Mouse (Mus musculus) stomach, embryonic 14.5 days (tissue): ENCODE data around the gene Grin2c. TPM values are rescaled to one million over a fixed set of nuclear protein-coding genes. Genes with fewer than 3 reads are reported as not detected.
A peak's percentile ranks its signal among the peaks of the same experiment; 100 is the strongest.

ENCODE experiments used
- ATAC-seq: fragments of 200-750 bp; cut with Nextera tagmentation; 2 replicates; pipeline ENCODE4 v1.8.0; 2017; ENCODE audit warnings: low read depth, moderate TSS enrichment; ENCODE audit not compliant: insufficient number of reproducible peaks, insufficient read depth, low FRiP score
- H3K27ac ChIP-seq: fragments of 300-500 bp; sonication (generic); 2 replicates; pipeline ENCODE4 v1.5.1; 2014; ENCODE audit warnings: mild to moderate bottlenecking, low read length, moderate library complexity, mixed read lengths
- H3K27me3 ChIP-seq: fragments of 300-500 bp; sonication (generic); 2 replicates; pipeline ENCODE4 v1.6.1; 2014; ENCODE audit warnings: low read length, control low read depth, mixed read lengths; ENCODE audit not compliant: control insufficient read depth, insufficient read depth
- H3K36me3 ChIP-seq: fragments of 300-500 bp; sonication (generic); 2 replicates; pipeline ENCODE4 v1.6.1; 2014; ENCODE audit warnings: mild to moderate bottlenecking, control low read depth, low read length, moderate library complexity, mixed read lengths; ENCODE audit not compliant: control insufficient read depth, insufficient read depth
- H3K4me1 ChIP-seq: fragments of 300-500 bp; sonication (generic); 2 replicates; pipeline ENCODE4 v1.6.1; 2014; ENCODE audit warnings: low read length, control low read depth, mixed read lengths; ENCODE audit not compliant: control insufficient read depth, insufficient read depth
- H3K4me2 ChIP-seq: fragments of 300-500 bp; sonication (generic); replicated peaks from 2 replicates; pipeline ENCODE4 v1.6.1; 2014; ENCODE audit warnings: low read depth, low read length, control low read depth
- H3K4me3 ChIP-seq: fragments of 300-500 bp; sonication (generic); 2 replicates; pipeline ENCODE4 v1.5.1; 2014; ENCODE audit warnings: low read depth, low read length, control low read depth
- H3K9ac ChIP-seq: fragments of 300-500 bp; sonication (generic); replicated peaks from 2 replicates; pipeline ENCODE4 v1.6.1; 2014; ENCODE audit warnings: low read depth, mild to moderate bottlenecking, control low read depth, low read length, moderate library complexity, mixed read lengths
- H3K9me3 ChIP-seq: fragments of 300-500 bp; sonication (generic); 2 replicates; pipeline ENCODE4 v1.6.1; 2016; ENCODE audit warnings: low read depth, low read length, control low read depth; ENCODE audit not compliant: control insufficient read depth
- WGBS: fragments of 180-500 bp; shearing (Covaris S2); extraction: QIAGEN DNeasy Blood & Tissue Kit; methylation state at CpG from one replicate; pipeline ENCODE4 v1.1.7; 2014; 5-methylcytosine and 5-hydroxymethylcytosine counted together
- polyA plus RNA-seq: library from polyadenylated mRNA; unstranded; fragments of >200 nt; fragmentation: Nextera tagmentation; extraction: Ambion mirVana; gene quantifications from 2 replicates; pipeline ENCODE4 v1.2.1, GENCODE M21; 2014

Gene Grin2c
- polyA plus RNA-seq, 1 experiment from 2014 or later: not detected

- WGBS: 4% methylated on average over 20 of the region's 20 CpGs
- H3K27me3 ChIP-seq: peaks cover 58% of the 10 kb centered on the region
Measured at GRCm38 (mm10) chr11:115265771-115266399, 1.2 kb downstream of the Grin2c start.

GRCm38 (mm10) chr11:115264862-115265668 is 2.0 kb downstream of the Grin2c start:
- Histone ChIP-seq H3K4me2 (peak overlapping the region; percentile 35), H3K36me3 (no peaks in the 10 kb centered on the region; the same call in 1 of the 2 replicates), H3K27me3 (peaks cover 58% of the 10 kb centered on the region), H3K4me1 (peaks cover 5% of the 10 kb centered on the region; the same call in 1 of the 2 replicates), H3K27ac (no peak overlapping the region), H3K9ac (no peak overlapping the region), H3K4me3 (no peak overlapping the region), H3K9me3 (no peaks in the 10 kb centered on the region)
- ATAC-seq: no peak
- 7% methylated on average over 39 of the region's 39 CpGs for WGBS

More at GRCm38 (mm10) chr11:115265771-115266399, 1.2 kb downstream of the Grin2c start:
- Histone ChIP-seq H3K27ac (no peak overlapping the region), H3K9me3 (no peaks in the 10 kb centered on the region), H3K4me3 (no peak overlapping the region), H3K9ac (no peak overlapping the region), H3K4me1 (peaks cover 7% of the 10 kb centered on the region; the same call in 1 of the 2 replicates), H3K4me2 (no peak overlapping the region), H3K36me3 (no peaks in the 10 kb centered on the region; the same call in 1 of the 2 replicates)
- no peak for ATAC-seq

GRCm38 (mm10) chr11:115264136-115264861 is 2.7 kb downstream of the Grin2c start:
- Histone ChIP-seq H3K27me3 (peaks cover 58% of the 10 kb centered on the region), H3K36me3 (no peaks in the 10 kb centered on the region; the same call in 1 of the 2 replicates), H3K4me1 (0 out of 2 replicates have a peak, but pooled peaks cover 5% of the 10 kb centered on the region), H3K27ac (no peak overlapping the region), H3K4me2 (no peak overlapping the region), H3K9ac (no peak overlapping the region), H3K4me3 (no peak overlapping the region), H3K9me3 (no peaks in the 10 kb centered on the region)
- ATAC-seq: no peak
- 53% methylated on average over 7 of the region's 7 CpGs for WGBS

GRCm38 (mm10) chr11:115262954-115263353 is 4.1 kb downstream of the Grin2c start:
- peaks cover 8% of the 10 kb centered on the region; the same call in 1 of the 2 replicates for H3K4me1 ChIP-seq
- no peak overlapping the region for H3K4me3 ChIP-seq
- H3K36me3 ChIP-seq: no peaks in the 10 kb centered on the region
- no peak overlapping the region for H3K9ac ChIP-seq
- no peak overlapping the region for H3K27ac ChIP-seq
- 82% methylated on average over 11 of the region's 11 CpGs for WGBS
- H3K27me3 ChIP-seq: peaks cover 53% of the 10 kb centered on the region
- ATAC-seq: no peak
- no peaks in the 10 kb centered on the region for H3K9me3 ChIP-seq
- H3K4me2 ChIP-seq: no peak overlapping the region

GRCm38 (mm10) chr11:115259134-115259533 is 7.9 kb downstream of the Grin2c start:
- Histone ChIP-seq H3K9ac (no peak overlapping the region), H3K4me3 (no peak overlapping the region), H3K4me2 (no peak overlapping the region), H3K9me3 (no peaks in the 10 kb centered on the region), H3K36me3 (no peaks in the 10 kb centered on the region), H3K4me1 (peaks cover 3% of the 10 kb centered on the region; the same call in 1 of the 2 replicates), H3K27me3 (peaks cover 26% of the 10 kb centered on the region; the same call in 1 of the 2 replicates), H3K27ac (no peak overlapping the region)
- no peak for ATAC-seq
- WGBS: 26% methylated on average over 4 of the region's 4 CpGs

- peaks cover 24% of the 10 kb centered on the region; the same call in 1 of the 2 replicates for H3K27me3 ChIP-seq
- H3K4me3 ChIP-seq: peak overlapping the region; percentile 2; the same call in 1 of the 2 replicates
Measured at GRCm38 (mm10) chr11:115257775-115258510, 9.1 kb downstream of the Grin2c start.

GRCm38 (mm10) chr11:115251258-115251657 is 15.8 kb downstream of the Grin2c start:
- no peaks in the 10 kb centered on the region for H3K9me3 ChIP-seq
- H3K4me1 ChIP-seq: peaks cover 10% of the 10 kb centered on the region
- H3K4me2 ChIP-seq: no peak overlapping the region
- 52% methylated on average over 3 of the region's 3 CpGs for WGBS
- ATAC-seq: no peak
- H3K36me3 ChIP-seq: no peaks in the 10 kb centered on the region
- no peak overlapping the region for H3K27ac ChIP-seq
- peaks cover 37% of the 10 kb centered on the region for H3K27me3 ChIP-seq
- H3K9ac ChIP-seq: no peak overlapping the region
- H3K4me3 ChIP-seq: no peak overlapping the region

More at GRCm38 (mm10) chr11:115257775-115258510, 9.1 kb downstream of the Grin2c start:
- 16% methylated on average over 59 of the region's 59 CpGs for WGBS
- Histone ChIP-seq H3K4me1 (peaks cover 3% of the 10 kb centered on the region; the same call in 1 of the 2 replicates), H3K9me3 (no peaks in the 10 kb centered on the region), H3K4me2 (0 out of 2 replicates have a peak overlapping the region, but pooled peaks have one; percentile 21), H3K27ac (no peak overlapping the region), H3K36me3 (no peaks in the 10 kb centered on the region), H3K9ac (0 out of 2 replicates have a peak overlapping the region, but pooled peaks have one; percentile 1)
- peak; percentile 54; the same call in 1 of the 2 replicates for ATAC-seq
